Mouse (Mus musculus) limb, embryonic 15.5 days (tissue): ENCODE measurements around the gene Tacc2. TPM values are rescaled to one million over a fixed set of nuclear protein-coding genes. Genes with fewer than 3 reads are reported as not detected.
A peak's percentile ranks its signal among the peaks of the same experiment; 100 is the strongest.

Source experiments
- ATAC-seq: fragments of 200-750 bp; cut with Nextera tagmentation; 2 replicates; pipeline ENCODE4 v1.8.0; 2017; ENCODE audit warnings: low read depth, moderate TSS enrichment; ENCODE audit not compliant: insufficient number of reproducible peaks, low FRiP score, low TSS enrichment
- H3K27ac ChIP-seq: fragments of 300-500 bp; sonication (generic); 2 replicates; pipeline ENCODE4 v1.5.1; 2015; ENCODE audit warnings: moderate library complexity, mild to moderate bottlenecking, inconsistent platforms
- H3K27me3 ChIP-seq: fragments of 300-500 bp; sonication (generic); 2 replicates; pipeline ENCODE4 v1.6.1; 2015; ENCODE audit warnings: inconsistent platforms
- H3K36me3 ChIP-seq: fragments of 300-500 bp; sonication (generic); 2 replicates; pipeline ENCODE4 v1.6.1; 2015; ENCODE audit warnings: inconsistent platforms
- H3K4me1 ChIP-seq: fragments of 300-500 bp; sonication (generic); 2 replicates; pipeline ENCODE4 v1.6.1; 2015; ENCODE audit warnings: inconsistent platforms
- H3K4me2 ChIP-seq: fragments of 300-500 bp; sonication (generic); 2 replicates; pipeline ENCODE4 v1.6.1; 2015; ENCODE audit warnings: mild to moderate bottlenecking, inconsistent platforms
- H3K4me3 ChIP-seq: fragments of 300-500 bp; sonication (generic); 2 replicates; pipeline ENCODE4 v1.5.1; 2015; ENCODE audit warnings: mild to moderate bottlenecking, inconsistent platforms
- H3K9ac ChIP-seq: fragments of 300-500 bp; sonication (generic); 2 replicates; pipeline ENCODE4 v1.6.1; 2015; ENCODE audit warnings: inconsistent platforms
- H3K9me3 ChIP-seq: fragments of 300-500 bp; sonication (generic); 2 replicates; pipeline ENCODE4 v1.6.1; 2016; ENCODE audit warnings: inconsistent platforms
- WGBS: fragments of 180-500 bp; shearing (Covaris S2); methylation state at CpG from one replicate; pipeline ENCODE4 v1.1.7; 2015; 5-methylcytosine and 5-hydroxymethylcytosine counted together
- polyA plus RNA-seq: library from polyadenylated mRNA; unstranded; fragments of >200 nt; fragmentation: Nextera tagmentation; extraction: Ambion mirVana; gene quantifications from 2 replicates; pipeline ENCODE4 v1.2.1, GENCODE M21; 2015

The Tacc2 gene
- polyA plus RNA-seq, 1 experiment from 2014 or later, result 31.3 TPM

DNA sequence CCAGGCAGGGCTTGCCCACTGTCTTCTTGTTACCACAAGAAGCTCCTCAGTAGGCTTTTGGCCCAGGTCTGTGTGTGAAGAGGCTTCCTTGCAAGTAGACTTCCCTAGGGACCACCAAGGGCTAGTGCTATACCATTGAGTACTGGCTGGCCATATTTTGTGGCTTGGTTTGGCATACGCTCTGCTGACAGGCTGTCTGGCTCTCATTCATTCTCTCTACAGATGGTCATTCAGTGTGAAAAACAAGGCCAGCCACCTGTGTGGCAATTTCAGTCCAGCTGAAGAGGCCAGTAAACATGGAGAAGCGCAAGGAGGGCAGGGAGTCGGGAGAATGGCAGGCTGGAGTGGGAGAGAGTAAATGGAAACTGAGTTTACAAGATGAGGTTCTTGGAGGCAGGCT, 138.2 kb downstream of the Tacc2 start:
- H3K36me3 ChIP-seq, result peaks cover 32% of the 10 kb centered on the region
- H3K27me3 ChIP-seq, result no peaks in the 10 kb centered on the region
- 91% methylated on average over 3 of the region's 3 CpGs for WGBS
- no peak overlapping the region for H3K9ac ChIP-seq
- no peaks in the 10 kb centered on the region for H3K9me3 ChIP-seq
- ATAC-seq, result no peak
- no peaks in the 10 kb centered on the region; the same call in 1 of the 2 replicates for H3K4me1 ChIP-seq
- H3K27ac ChIP-seq, result no peak overlapping the region
- H3K4me2 ChIP-seq, result no peak overlapping the region
- H3K4me3 ChIP-seq, result no peak overlapping the region

DNA sequence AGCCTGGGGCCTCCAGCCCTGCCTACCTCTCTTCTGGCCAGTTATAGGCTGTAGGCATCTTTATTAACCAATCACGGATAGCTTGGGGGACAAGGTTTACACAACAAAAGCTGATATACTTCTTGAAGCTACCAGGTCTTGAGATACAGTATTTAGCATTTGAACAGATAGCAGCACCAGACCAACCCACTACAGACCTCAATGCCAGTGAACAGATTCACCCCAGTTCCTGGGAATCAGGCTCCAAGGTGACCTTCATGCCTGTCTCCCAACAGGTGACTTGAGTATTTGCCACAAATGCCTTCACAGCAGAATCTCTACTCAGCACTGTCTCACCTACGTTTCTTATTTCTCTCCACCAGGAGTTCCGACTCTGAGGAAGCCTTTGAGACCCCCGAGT, 139.1 kb downstream of the Tacc2 start:
- no peaks in the 10 kb centered on the region for H3K27me3 ChIP-seq
- ATAC-seq, result no peak
- no peak overlapping the region for H3K9ac ChIP-seq
- peaks cover 32% of the 10 kb centered on the region for H3K36me3 ChIP-seq
- no peak overlapping the region for H3K4me3 ChIP-seq
- H3K27ac ChIP-seq, result no peak overlapping the region
- WGBS, result 96% methylated on average over 4 of the region's 4 CpGs
- no peaks in the 10 kb centered on the region for H3K9me3 ChIP-seq
- no peak overlapping the region for H3K4me2 ChIP-seq
- peaks cover 5% of the 10 kb centered on the region; the same call in 1 of the 2 replicates for H3K4me1 ChIP-seq

DNA sequence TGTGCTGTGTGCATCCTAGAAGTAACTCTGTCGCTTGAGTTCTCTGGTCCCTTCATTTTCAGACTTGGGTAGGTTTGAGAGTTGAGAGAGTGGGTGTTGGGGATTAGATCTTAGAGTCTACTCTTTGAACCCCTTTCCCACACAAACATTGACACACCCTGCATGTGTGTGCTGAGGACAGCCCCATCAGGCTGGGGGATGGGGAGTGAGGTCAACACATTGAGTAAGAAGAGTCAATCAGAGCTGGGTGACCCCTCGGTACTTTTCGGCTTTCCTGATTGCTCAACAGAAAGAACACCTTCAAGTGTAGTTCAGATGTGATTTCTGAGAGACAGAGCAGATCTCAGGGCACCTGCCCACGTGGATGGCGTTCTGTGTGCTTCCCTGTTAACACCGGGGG, 139.8 kb downstream of the Tacc2 start:
- Histone ChIP-seq H3K27ac (no peak overlapping the region), H3K9me3 (no peaks in the 10 kb centered on the region), H3K36me3 (peaks cover 32% of the 10 kb centered on the region), H3K4me2 (no peak overlapping the region), H3K4me3 (no peak overlapping the region), H3K27me3 (no peaks in the 10 kb centered on the region), H3K9ac (no peak overlapping the region), H3K4me1 (peaks cover 5% of the 10 kb centered on the region; the same call in 1 of the 2 replicates)
- no peak for ATAC-seq
- WGBS, result 96% methylated on average over 6 of the region's 6 CpGs

DNA sequence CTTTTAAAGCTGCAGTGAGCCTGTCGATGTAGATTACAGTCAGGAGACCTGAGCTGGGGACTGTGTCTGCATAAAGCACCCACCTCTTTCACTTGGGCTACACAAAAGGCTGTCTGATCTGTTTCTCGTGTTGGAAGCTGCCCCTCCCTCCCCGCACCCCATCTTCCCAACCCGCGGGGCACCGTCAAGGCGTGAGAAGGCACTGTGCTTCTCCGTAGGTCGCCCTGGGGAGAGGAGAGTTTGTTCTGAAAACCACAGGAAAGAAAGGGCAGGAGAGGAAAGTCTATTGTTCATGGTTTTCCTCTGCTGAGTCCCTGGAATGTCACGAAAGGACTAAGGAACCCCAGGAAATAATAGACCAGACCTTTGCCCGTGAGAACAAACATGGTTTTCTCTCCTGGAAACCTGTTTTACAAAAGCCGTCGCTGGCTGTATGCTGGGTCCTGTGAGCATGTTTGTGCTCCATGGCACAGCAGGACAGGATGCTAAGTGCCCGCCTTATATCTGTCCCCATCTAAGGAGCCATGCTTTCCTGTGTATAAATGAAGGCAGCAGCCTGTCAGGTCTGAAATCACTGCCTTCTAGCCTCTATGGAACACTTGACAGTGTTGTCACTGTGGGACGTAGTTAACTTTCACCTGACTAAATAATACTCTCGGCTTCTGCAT, 142.8 kb downstream of the Tacc2 start:
- no peak overlapping the region for H3K4me3 ChIP-seq
- peaks cover 36% of the 10 kb centered on the region for H3K36me3 ChIP-seq
- no peak overlapping the region for H3K9ac ChIP-seq
- H3K9me3 ChIP-seq, result no peaks in the 10 kb centered on the region
- ATAC-seq, result no peak
- H3K4me1 ChIP-seq, result peaks cover 5% of the 10 kb centered on the region; the same call in 1 of the 2 replicates
- H3K4me2 ChIP-seq, result no peak overlapping the region
- H3K27me3 ChIP-seq, result no peaks in the 10 kb centered on the region
- H3K27ac ChIP-seq, result peak overlapping the region; percentile 33
- WGBS, result 47% methylated on average over 16 of the region's 16 CpGs

DNA sequence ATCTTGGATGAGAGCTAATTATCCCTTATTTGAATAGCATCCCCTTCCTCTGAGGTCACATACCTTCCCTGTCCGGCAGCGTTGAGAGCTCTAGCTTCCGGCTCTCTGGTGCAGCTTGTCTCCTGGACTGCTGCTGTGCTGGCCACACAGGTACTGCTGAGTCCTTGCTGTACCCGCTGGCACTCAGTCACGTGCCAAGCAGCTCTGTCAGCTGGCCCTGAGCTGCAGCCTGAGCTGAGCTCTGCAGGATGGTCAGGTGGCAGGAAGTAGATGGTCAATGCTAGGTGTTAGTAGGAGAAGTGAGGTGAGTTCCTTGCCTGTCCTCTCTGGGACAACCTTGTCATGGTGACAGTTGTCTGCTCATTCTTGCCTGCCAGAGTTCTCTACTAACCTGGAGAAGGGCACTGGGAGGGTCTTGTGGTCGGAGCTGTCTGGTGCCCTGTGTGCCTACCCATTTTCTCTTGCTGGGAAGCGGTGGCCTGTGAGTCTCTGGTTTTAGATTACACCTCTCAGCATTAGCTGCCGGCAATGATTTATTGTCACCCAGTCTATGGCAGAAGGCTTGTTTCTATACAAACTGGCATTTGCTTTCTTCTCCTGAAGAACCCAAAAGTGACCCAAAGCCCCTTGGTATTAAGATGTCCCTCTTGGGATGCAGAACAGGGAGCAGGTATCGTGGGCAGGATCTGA, 143.6 kb downstream of the Tacc2 start:
- 79% methylated on average over 9 of the region's 9 CpGs for WGBS
- Histone ChIP-seq H3K36me3 (peaks cover 41% of the 10 kb centered on the region), H3K9me3 (no peaks in the 10 kb centered on the region), H3K4me2 (no peak overlapping the region), H3K4me3 (no peak overlapping the region), H3K27ac (no peak overlapping the region), H3K27me3 (no peaks in the 10 kb centered on the region), H3K9ac (no peak overlapping the region), H3K4me1 (peaks cover 5% of the 10 kb centered on the region; the same call in 1 of the 2 replicates)
- ATAC-seq, result no peak

DNA sequence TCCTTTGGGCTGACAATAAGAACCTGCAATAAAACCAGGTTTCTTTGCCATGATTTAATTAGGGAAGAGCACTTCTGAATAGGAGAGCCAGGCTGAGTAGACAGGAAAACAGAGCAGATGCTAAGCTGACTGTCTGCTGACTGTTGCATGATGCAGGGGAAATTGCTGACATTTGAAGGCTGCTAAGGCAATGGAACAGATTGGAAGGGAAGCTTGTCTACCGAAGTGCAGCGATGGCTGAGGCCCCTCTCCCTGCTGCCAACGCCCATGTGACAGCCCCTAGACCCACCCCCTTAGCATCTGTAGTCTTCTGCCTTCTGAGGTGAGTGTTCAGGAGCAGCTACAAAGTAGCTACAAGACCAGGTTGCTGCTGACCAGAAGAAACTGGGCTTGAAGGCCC, 148.9 kb downstream of the Tacc2 start:
- no peak for ATAC-seq
- Histone ChIP-seq H3K9ac (no peak overlapping the region), H3K27ac (no peak overlapping the region), H3K9me3 (no peaks in the 10 kb centered on the region), H3K36me3 (peaks cover 41% of the 10 kb centered on the region), H3K4me2 (no peak overlapping the region), H3K4me1 (0 out of 2 replicates have a peak, but pooled peaks cover 2% of the 10 kb centered on the region), H3K27me3 (no peaks in the 10 kb centered on the region), H3K4me3 (no peak overlapping the region)
- WGBS, result 76% methylated on average over 3 of the region's 3 CpGs

DNA sequence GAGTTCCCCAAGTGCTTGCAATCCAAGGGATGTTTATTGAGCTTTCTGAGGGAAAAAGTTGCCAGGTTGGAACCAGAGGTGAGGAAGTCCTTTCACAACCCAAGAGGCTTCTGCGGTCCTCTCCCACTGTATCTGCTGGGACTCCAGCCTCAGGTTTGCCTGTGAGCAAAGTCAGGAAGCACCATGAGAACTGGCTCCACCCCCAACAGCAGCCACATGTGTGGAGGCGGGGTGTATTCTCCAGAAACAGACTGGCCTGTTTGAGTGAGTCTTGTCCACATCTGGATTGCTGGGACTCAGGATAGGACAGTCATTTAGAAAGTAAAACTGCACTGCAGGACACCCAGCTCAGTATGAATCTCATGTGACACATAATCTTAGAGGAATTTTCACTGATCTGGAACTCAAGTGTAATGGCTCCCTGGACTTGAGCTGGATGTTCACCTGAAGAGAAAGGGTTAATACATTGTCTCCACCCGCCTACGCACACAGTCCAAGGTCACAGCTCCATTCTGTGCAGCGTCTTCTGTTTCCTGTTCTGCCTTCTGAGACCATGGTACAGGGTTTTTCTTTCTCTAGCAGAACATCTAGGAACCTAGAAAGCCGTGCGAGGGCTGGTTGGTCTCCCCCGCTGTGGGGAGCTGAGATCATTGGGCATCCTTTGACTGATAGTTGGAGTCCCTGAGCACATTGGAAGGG, 149.6 kb downstream of the Tacc2 start:
- no peaks in the 10 kb centered on the region for H3K27me3 ChIP-seq
- H3K27ac ChIP-seq, result 0 out of 2 replicates have a peak overlapping the region, but pooled peaks have one; percentile 22
- ATAC-seq, result 0 out of 2 replicates have a peak, but pooled peaks have one; percentile 31
- no peak overlapping the region for H3K4me3 ChIP-seq
- H3K4me2 ChIP-seq, result no peak overlapping the region
- WGBS, result 58% methylated on average over 8 of the region's 8 CpGs
- no peak overlapping the region for H3K9ac ChIP-seq
- no peaks in the 10 kb centered on the region for H3K9me3 ChIP-seq
- 0 out of 2 replicates have a peak, but pooled peaks cover 3% of the 10 kb centered on the region for H3K4me1 ChIP-seq
- H3K36me3 ChIP-seq, result peaks cover 41% of the 10 kb centered on the region

DNA sequence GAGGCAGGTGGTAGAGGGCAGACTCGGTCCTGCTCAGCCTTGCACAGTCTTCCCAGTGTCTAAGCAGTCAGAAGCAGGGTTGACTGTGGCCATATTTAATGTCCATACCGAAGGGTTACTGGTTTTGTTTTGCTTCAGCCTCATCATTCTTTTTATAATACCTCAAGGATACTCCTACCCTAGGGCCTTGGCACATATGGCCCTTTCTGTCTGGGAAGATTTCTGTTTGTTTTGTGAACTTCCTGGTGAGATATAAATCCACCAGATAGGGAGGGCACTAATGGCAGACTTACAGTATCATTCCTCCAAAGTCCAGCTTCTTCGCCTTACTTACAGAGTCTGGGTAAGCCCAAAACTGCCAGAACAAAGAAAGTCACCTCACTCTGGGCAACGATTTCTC, 150.3 kb downstream of the Tacc2 start:
- 0 out of 2 replicates have a peak, but pooled peaks cover 3% of the 10 kb centered on the region for H3K4me1 ChIP-seq
- no peak for ATAC-seq
- no peak overlapping the region for H3K4me3 ChIP-seq
- no peaks in the 10 kb centered on the region for H3K27me3 ChIP-seq
- H3K9me3 ChIP-seq, result no peaks in the 10 kb centered on the region
- WGBS, result 92% methylated on average over 4 of the region's 4 CpGs
- H3K4me2 ChIP-seq, result no peak overlapping the region
- H3K27ac ChIP-seq, result 0 out of 2 replicates have a peak overlapping the region, but pooled peaks have one; percentile 22
- peaks cover 41% of the 10 kb centered on the region for H3K36me3 ChIP-seq
- H3K9ac ChIP-seq, result no peak overlapping the region

DNA sequence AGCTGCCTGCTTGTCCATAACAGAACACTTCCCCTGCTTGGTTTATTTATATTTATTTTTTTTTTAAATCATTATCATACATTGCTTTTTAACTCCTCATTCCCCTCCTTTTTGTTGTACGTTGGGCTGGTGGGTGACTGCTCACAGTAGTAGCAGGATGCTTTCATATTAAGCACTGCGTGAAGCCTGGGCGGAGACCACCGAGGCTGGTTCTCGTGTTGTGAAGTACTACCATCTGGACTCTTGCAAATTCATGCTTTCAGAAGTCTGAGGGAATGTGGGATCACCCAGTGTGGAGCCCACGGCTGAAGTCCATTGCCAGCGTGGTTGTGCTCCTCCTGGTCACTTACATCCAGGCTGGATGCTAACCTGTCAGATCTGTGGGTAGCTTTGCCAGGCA, 154.6 kb downstream of the Tacc2 start:
- ATAC-seq, result no peak
- H3K4me2 ChIP-seq, result no peak overlapping the region
- peaks cover 60% of the 10 kb centered on the region for H3K36me3 ChIP-seq
- 0 out of 2 replicates have a peak, but pooled peaks cover 3% of the 10 kb centered on the region for H3K4me1 ChIP-seq
- no peak overlapping the region for H3K27ac ChIP-seq
- no peak overlapping the region for H3K9ac ChIP-seq
- H3K9me3 ChIP-seq, result no peaks in the 10 kb centered on the region
- H3K4me3 ChIP-seq, result no peak overlapping the region
- 53% methylated on average over 7 of the region's 7 CpGs for WGBS
- no peaks in the 10 kb centered on the region for H3K27me3 ChIP-seq

DNA sequence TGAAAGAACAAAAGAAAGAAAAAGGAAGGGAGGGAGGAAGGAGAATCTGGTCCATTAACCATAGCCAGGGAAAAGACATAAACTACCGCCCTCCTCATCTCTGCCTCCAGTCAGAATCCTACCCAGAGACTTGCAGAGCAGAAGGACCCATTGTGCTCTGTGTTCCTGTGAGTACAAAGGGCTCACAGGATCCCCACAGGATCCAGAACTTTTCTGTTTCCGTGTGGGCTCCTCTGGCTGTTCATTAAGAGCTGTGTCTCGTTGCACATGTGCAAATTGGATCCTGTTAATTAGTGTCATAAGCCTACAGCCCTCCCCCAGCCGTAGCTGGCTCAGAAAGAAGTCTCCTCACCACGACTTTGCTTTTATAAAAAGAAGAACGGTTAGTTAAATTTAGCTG, 155.7 kb downstream of the Tacc2 start:
- no peaks in the 10 kb centered on the region for H3K9me3 ChIP-seq
- H3K4me2 ChIP-seq, result no peak overlapping the region
- 0 out of 2 replicates have a peak, but pooled peaks cover 3% of the 10 kb centered on the region for H3K4me1 ChIP-seq
- WGBS, result 53% methylated on average over 6 of the region's 6 CpGs
- H3K27me3 ChIP-seq, result no peaks in the 10 kb centered on the region
- ATAC-seq, result no peak
- H3K9ac ChIP-seq, result no peak overlapping the region
- no peak overlapping the region for H3K4me3 ChIP-seq
- peaks cover 70% of the 10 kb centered on the region for H3K36me3 ChIP-seq
- H3K27ac ChIP-seq, result no peak overlapping the region

DNA sequence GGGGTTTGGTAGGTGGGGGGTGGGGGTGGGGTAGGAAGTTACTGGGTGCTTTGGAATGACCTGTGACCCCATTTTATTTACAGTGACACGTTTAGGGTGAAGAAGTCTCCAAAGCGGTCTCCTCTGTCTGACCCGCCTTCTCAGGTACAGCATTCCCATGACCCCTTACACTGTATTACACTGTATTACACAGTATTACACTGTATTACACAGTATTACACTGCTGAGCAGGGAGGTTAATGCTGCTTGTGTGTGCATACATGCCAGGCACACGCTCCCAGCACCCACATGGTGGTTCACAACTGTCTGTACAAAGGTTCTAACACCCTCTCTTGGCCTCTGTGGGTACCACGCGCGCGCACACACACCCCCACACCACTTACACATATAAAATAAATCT, 156.2 kb downstream of the Tacc2 start:
- no peaks in the 10 kb centered on the region for H3K9me3 ChIP-seq
- no peak overlapping the region for H3K4me2 ChIP-seq
- WGBS, result 92% methylated on average over 8 of the region's 8 CpGs
- no peaks in the 10 kb centered on the region for H3K27me3 ChIP-seq
- no peak overlapping the region for H3K9ac ChIP-seq
- no peak overlapping the region for H3K27ac ChIP-seq
- ATAC-seq, result no peak
- 0 out of 2 replicates have a peak, but pooled peaks cover 3% of the 10 kb centered on the region for H3K4me1 ChIP-seq
- peaks cover 70% of the 10 kb centered on the region for H3K36me3 ChIP-seq
- no peak overlapping the region for H3K4me3 ChIP-seq
